Mouse (Mus musculus) midbrain, embryonic 16.5 days (tissue): ENCODE data around the gene Got1. TPM values are rescaled to one million over a fixed set of nuclear protein-coding genes. Genes with fewer than 3 reads are reported as not detected.

Source experiments
- ATAC-seq: fragments of 200-750 bp; cut with Nextera tagmentation; 2 replicates; pipeline ENCODE4 v1.8.0; 2017; ENCODE audit warnings: moderate TSS enrichment
- H3K27ac ChIP-seq: fragments of 300-500 bp; sonication (generic); 2 replicates; pipeline ENCODE4 v1.5.1; 2014; ENCODE audit warnings: mild to moderate bottlenecking, low read length, mixed read lengths
- H3K27me3 ChIP-seq: fragments of 300-500 bp; sonication (generic); 2 replicates; pipeline ENCODE4 v1.6.1; 2014; ENCODE audit warnings: low read depth, low read length, mixed read lengths; ENCODE audit not compliant: control insufficient read depth, insufficient read depth
- H3K36me3 ChIP-seq: fragments of 300-500 bp; sonication (generic); 2 replicates; pipeline ENCODE4 v1.6.1; 2014; ENCODE audit warnings: mild to moderate bottlenecking, low read length, moderate library complexity, mixed read lengths; ENCODE audit not compliant: control insufficient read depth, insufficient read depth
- H3K4me1 ChIP-seq: fragments of 300-500 bp; sonication (generic); 2 replicates; pipeline ENCODE4 v1.6.1; 2014; ENCODE audit warnings: mild to moderate bottlenecking, low read length, mixed read lengths; ENCODE audit not compliant: control insufficient read depth, insufficient read depth
- H3K4me2 ChIP-seq: fragments of 300-500 bp; sonication (generic); 2 replicates; pipeline ENCODE4 v1.6.1; 2014; ENCODE audit warnings: mild to moderate bottlenecking, low read length, mixed read lengths
- H3K4me3 ChIP-seq: fragments of 300-500 bp; sonication (generic); 2 replicates; pipeline ENCODE4 v1.5.1; 2014; ENCODE audit warnings: low read depth, mild to moderate bottlenecking, low read length, moderate library complexity, mixed read lengths
- H3K9ac ChIP-seq: fragments of 300-500 bp; sonication (generic); 2 replicates; pipeline ENCODE4 v1.6.1; 2014; ENCODE audit warnings: low read depth, low read length, mixed read lengths
- H3K9me3 ChIP-seq: fragments of 300-500 bp; sonication (generic); replicated peaks from 2 replicates; pipeline ENCODE4 v1.6.1; 2014; ENCODE audit warnings: mild to moderate bottlenecking, low read length, mixed read lengths; ENCODE audit not compliant: control insufficient read depth, poor library complexity, severe bottlenecking
- WGBS: fragments of 180-500 bp; shearing (Covaris S2); extraction: QIAGEN DNeasy Blood & Tissue Kit; methylation state at CpG from one replicate; pipeline ENCODE4 v1.1.7; 2014; 5-methylcytosine and 5-hydroxymethylcytosine counted together
- polyA plus RNA-seq: library from polyadenylated mRNA; unstranded; fragments of >200 nt; fragmentation: Nextera tagmentation; extraction: Ambion mirVana; gene quantifications from 2 replicates; pipeline ENCODE4 v1.2.1, GENCODE M21; 2015

Gene Got1
- polyA plus RNA-seq, 1 experiment from 2014 or later, result 113 TPM

- no peak overlapping the region for H3K4me2 ChIP-seq
- no peak overlapping the region for H3K9ac ChIP-seq
- H3K27ac ChIP-seq, result no peak overlapping the region
- no peaks in the 10 kb centered on the region for H3K27me3 ChIP-seq
- no peaks in the 10 kb centered on the region for H3K4me1 ChIP-seq
- no peaks in the 10 kb centered on the region for H3K36me3 ChIP-seq
- H3K9me3 ChIP-seq, result no peaks in the 10 kb centered on the region
- no peak for ATAC-seq
- H3K4me3 ChIP-seq, result no peak overlapping the region
- WGBS, result 63% methylated on average over 9 of the region's 9 CpGs
Observed at GRCm38 (mm10) chr19:43480512-43480911, 43.9 kb downstream of the Got1 start.

- H3K9me3 ChIP-seq, result no peaks in the 10 kb centered on the region
- H3K36me3 ChIP-seq, result no peaks in the 10 kb centered on the region
- no peaks in the 10 kb centered on the region for H3K27me3 ChIP-seq
- H3K9ac ChIP-seq, result no peak overlapping the region
- no peak overlapping the region for H3K27ac ChIP-seq
- no peak overlapping the region for H3K4me3 ChIP-seq
- no peak for ATAC-seq
- H3K4me2 ChIP-seq, result no peak overlapping the region
- no peaks in the 10 kb centered on the region for H3K4me1 ChIP-seq
- WGBS, result 89% methylated on average over 5 of the region's 5 CpGs
Observed at GRCm38 (mm10) chr19:43479431-43479830, 45.0 kb downstream of the Got1 start.

DNA sequence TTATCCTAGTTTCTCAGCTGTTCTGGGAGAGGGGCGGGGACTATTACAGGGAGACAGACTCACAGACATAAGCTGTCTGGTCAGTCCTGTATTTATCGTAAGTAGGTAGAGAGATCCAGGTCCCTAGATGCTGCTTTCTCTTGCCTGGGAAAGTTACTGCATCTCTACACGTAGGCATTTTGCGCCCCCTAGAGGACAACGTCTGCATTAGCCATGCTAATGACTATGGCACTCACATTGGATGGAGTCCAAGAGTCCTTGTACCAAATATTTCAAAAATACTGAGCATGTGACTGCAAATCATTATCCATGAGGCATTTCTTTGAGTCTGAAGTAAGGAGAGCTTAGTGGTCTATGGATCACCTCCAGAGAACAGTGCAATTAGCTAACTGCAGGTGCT lies 45.5 kb downstream of the Got1 start:
- Histone ChIP-seq H3K27ac (no peak overlapping the region), H3K9ac (no peak overlapping the region), H3K9me3 (no peaks in the 10 kb centered on the region), H3K4me3 (no peak overlapping the region), H3K36me3 (no peaks in the 10 kb centered on the region), H3K27me3 (no peaks in the 10 kb centered on the region), H3K4me2 (no peak overlapping the region), H3K4me1 (no peaks in the 10 kb centered on the region)
- ATAC-seq, result no peak
- WGBS, result 19% methylated on average over 5 of the region's 5 CpGs

DNA sequence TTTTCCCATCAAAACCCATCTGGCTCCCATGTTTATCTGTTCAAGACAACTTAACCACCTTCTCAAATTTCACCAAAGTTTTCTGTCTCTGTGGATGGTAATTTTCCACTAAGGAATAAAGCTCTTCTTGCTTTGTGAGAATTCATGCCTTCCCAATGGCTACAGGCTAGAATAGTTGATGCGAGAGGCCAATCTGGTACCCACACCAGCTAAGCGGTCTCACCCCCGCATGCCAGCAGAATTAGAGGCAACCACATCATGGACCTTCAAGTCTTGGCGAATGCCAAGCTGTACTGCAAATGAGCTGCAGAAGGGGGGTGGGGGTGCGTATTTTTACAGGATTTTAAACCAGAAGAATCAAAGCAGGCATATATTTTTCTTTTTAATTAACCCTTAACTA lies 47.0 kb downstream of the Got1 start:
- Histone ChIP-seq H3K36me3 (no peaks in the 10 kb centered on the region), H3K4me2 (no peak overlapping the region), H3K27me3 (no peaks in the 10 kb centered on the region), H3K9ac (no peak overlapping the region), H3K9me3 (no peaks in the 10 kb centered on the region), H3K4me3 (no peak overlapping the region), H3K27ac (no peak overlapping the region), H3K4me1 (no peaks in the 10 kb centered on the region)
- no peak for ATAC-seq
- 93% methylated on average over 5 of the region's 5 CpGs for WGBS

GRCm38 (mm10) chr19:43476063-43476462 lies 48.3 kb downstream of the Got1 start:
- Histone ChIP-seq H3K27ac (no peak overlapping the region), H3K36me3 (no peaks in the 10 kb centered on the region), H3K27me3 (no peaks in the 10 kb centered on the region), H3K4me1 (no peaks in the 10 kb centered on the region), H3K9ac (no peak overlapping the region), H3K4me3 (no peak overlapping the region), H3K9me3 (no peaks in the 10 kb centered on the region), H3K4me2 (no peak overlapping the region)
- ATAC-seq, result no peak
- WGBS, result 78% methylated on average over 7 of the region's 7 CpGs

DNA sequence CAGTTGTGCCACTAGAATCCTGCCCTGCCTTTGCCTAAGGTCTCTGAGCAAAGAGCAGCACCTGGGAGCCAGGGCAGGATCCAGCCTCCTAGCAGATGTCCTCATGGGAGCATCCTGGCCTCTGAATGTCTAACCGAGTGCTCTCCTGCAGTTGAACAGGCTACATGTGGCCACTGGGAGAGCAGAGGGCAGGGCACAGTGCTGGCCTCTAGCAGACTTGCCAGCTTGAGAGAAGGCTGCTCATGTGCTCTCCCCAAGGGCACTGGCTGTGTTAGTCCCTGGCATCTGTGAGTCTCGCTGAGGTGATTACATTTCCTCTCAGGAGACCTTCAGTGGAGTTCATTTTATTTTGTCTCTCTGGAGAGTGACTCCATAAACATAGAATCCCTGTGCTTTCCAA lies 48.8 kb downstream of the Got1 start:
- Histone ChIP-seq H3K36me3 (no peaks in the 10 kb centered on the region), H3K27ac (no peak overlapping the region), H3K27me3 (no peaks in the 10 kb centered on the region), H3K4me1 (no peaks in the 10 kb centered on the region), H3K4me2 (no peak overlapping the region), H3K9ac (no peak overlapping the region), H3K9me3 (no peaks in the 10 kb centered on the region), H3K4me3 (no peak overlapping the region)
- ATAC-seq, result no peak
- WGBS, result 53% methylated on average over 2 of the region's 2 CpGs

- H3K4me2 ChIP-seq, result no peak overlapping the region
- H3K27ac ChIP-seq, result no peak overlapping the region
- H3K27me3 ChIP-seq, result no peaks in the 10 kb centered on the region
- no peaks in the 10 kb centered on the region for H3K9me3 ChIP-seq
- no peak for ATAC-seq
- 87% methylated on average over 7 of the region's 7 CpGs for WGBS
- H3K4me1 ChIP-seq, result no peaks in the 10 kb centered on the region
- H3K4me3 ChIP-seq, result no peak overlapping the region
- H3K36me3 ChIP-seq, result peaks cover 3% of the 10 kb centered on the region; the same call in 1 of the 2 replicates
- H3K9ac ChIP-seq, result no peak overlapping the region
Observed at GRCm38 (mm10) chr19:43472781-43473180, 51.6 kb downstream of the Got1 start.

DNA sequence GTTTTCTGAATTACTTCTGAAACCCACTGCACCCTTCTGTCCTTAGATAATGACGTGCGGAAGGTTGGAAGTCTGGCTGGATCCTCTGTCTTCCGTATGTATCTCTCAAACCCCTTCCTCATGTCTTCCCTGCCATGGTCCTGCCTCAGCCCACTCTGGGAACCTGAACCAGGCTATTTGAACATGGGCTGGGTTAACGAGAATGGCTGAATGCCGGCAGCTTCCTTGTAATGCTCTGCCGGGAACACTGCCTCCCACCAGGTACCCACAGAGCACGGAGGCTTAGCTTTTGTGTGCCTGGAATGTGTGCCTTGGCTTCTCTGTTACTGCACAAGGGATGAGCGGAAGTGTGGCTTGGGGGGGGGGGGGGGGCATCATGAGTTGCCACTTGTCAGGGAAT lies 52.1 kb downstream of the Got1 start:
- H3K4me3 ChIP-seq, result no peak overlapping the region
- ATAC-seq, result no peak
- H3K4me1 ChIP-seq, result no peaks in the 10 kb centered on the region
- H3K27me3 ChIP-seq, result no peaks in the 10 kb centered on the region
- H3K9ac ChIP-seq, result no peak overlapping the region
- peaks cover 3% of the 10 kb centered on the region; the same call in 1 of the 2 replicates for H3K36me3 ChIP-seq
- H3K4me2 ChIP-seq, result no peak overlapping the region
- H3K27ac ChIP-seq, result no peak overlapping the region
- H3K9me3 ChIP-seq, result no peaks in the 10 kb centered on the region
- WGBS, result 54% methylated on average over 8 of the region's 8 CpGs

- Histone ChIP-seq H3K4me1 (no peaks in the 10 kb centered on the region), H3K36me3 (peaks cover 8% of the 10 kb centered on the region), H3K9ac (no peak overlapping the region), H3K27ac (no peak overlapping the region), H3K9me3 (no peaks in the 10 kb centered on the region), H3K4me3 (no peak overlapping the region), H3K4me2 (no peak overlapping the region), H3K27me3 (no peaks in the 10 kb centered on the region)
- WGBS, result 46% methylated on average over 7 of the region's 7 CpGs
- no peak for ATAC-seq
Observed at GRCm38 (mm10) chr19:43469333-43469732, 55.1 kb downstream of the Got1 start.
